2 mouse cellular contexts compared by ENCODE assay signal in genomic region chr17:27839469-27840252, GRCm38 (mm10).
TF ChIP-seq lines count a peak whose summit lies in the region.

No protein-coding gene starts in this region.

TF ChIP-seq in C2C12, 6 proteins besides CTCF, POLR2A, EP300 and RAD21 (continued from another document):
- no peak for TF ChIP-seq MYOD1 (IDR thresholded peaks at IDR 0.05; ENCODE audit: control insufficient read depth, insufficient read length, low read depth)
- no peak for TF ChIP-seq FOSL1 (IDR thresholded peaks at IDR 0.05; ENCODE audit: insufficient read depth, low read length, poor library complexity, severe bottlenecking)

TF ChIP-seq in myocyte, 11 proteins besides CTCF, POLR2A, EP300 and RAD21 (continued from another document):
- TF ChIP-seq MYOG (IDR thresholded peaks at IDR 0.05; ENCODE audit: control insufficient read depth in 1 of 3, insufficient read depth in 1 of 3, insufficient read length in 2 of 3, low read depth in 2 of 3) (peak in 1 of 3 experiments; percentile 22), TCF12 (IDR thresholded peaks at IDR 0.05; ENCODE audit: insufficient read depth, poor library complexity, severe bottlenecking) (no peak), TCF3 (IDR thresholded peaks at IDR 0.05; ENCODE audit: insufficient read length, low read depth) (no peak), MYOD1 (IDR thresholded peaks at IDR 0.05; ENCODE audit: control insufficient read depth in 1 of 3, insufficient read length in 2 of 3, low read depth in 2 of 3) (no peak), SRF (IDR thresholded peaks at IDR 0.05; ENCODE audit: control insufficient read depth, insufficient read length, low read depth) (peak; percentile 93)
